Mouse (Mus musculus) G1E (cell line): ENCODE results near the gene Rbms3. TPM values are rescaled to one million over a fixed set of nuclear protein-coding genes. Genes with fewer than 3 reads are reported as not detected.

Source experiments
- ATAC-seq: 2 replicates; pipeline ENCODE4 v1.8.0; 2016; ENCODE audit warnings: mild to moderate bottlenecking; ENCODE audit not compliant: insufficient number of reproducible peaks, poor library complexity, low FRiP score, severe bottlenecking; ENCODE audit errors: extremely low read depth
- DNase-seq: peaks from one replicate; pipeline ENCODE4 v3.0.0; 2012; ENCODE audit warnings: low spot score
- H3K27me3 ChIP-seq: 2 replicates; pipeline ENCODE4 v1.6.1; 2012; ENCODE audit warnings: mild to moderate bottlenecking, low read length, inconsistent platforms; ENCODE audit not compliant: insufficient read depth
- H3K36me3 ChIP-seq: replicated peaks from 2 replicates; pipeline ENCODE3; 2012; ENCODE audit warnings: mild to moderate bottlenecking, inconsistent platforms
- H3K4me1 ChIP-seq: 2 replicates; pipeline ENCODE4 v1.6.1; 2012; ENCODE audit warnings: low read depth, low read length, inconsistent platforms, mixed read lengths; ENCODE audit not compliant: insufficient read depth
- H3K4me3 ChIP-seq: 2 replicates; pipeline ENCODE4 v1.5.1; 2012; ENCODE audit warnings: low read depth, mild to moderate bottlenecking, inconsistent platforms, low read length, moderate library complexity, mixed read lengths
- H3K9me3 ChIP-seq: replicated peaks from 2 replicates; pipeline ENCODE4 v1.6.1; 2012; ENCODE audit warnings: inconsistent platforms
- CTCF ChIP-seq: IDR thresholded peaks from 2 replicates; pipeline ENCODE4 v1.5.1; 2012; ENCODE audit warnings: low read depth, low read length, inconsistent platforms, mixed read lengths
- GATA1 ChIP-seq: IDR thresholded peaks from 2 replicates; pipeline ENCODE4 v1.6.1; 2012; ENCODE audit warnings: borderline replicate concordance, low read length, inconsistent platforms, mixed read lengths
- GATA2 ChIP-seq: IDR thresholded peaks from 2 replicates; pipeline ENCODE4 v1.6.1; 2012; ENCODE audit warnings: low read depth, low read length, inconsistent platforms, borderline replicate concordance
- POLR2AphosphoS5 ChIP-seq: IDR thresholded peaks from 2 replicates; pipeline ENCODE4 v1.6.1; 2012; ENCODE audit warnings: low read depth, low read length, inconsistent platforms; ENCODE audit not compliant: insufficient replicate concordance
- TAL1 ChIP-seq: conservative IDR thresholded peaks from 2 replicates; pipeline ENCODE4 v1.6.1; 2012; ENCODE audit warnings: low read depth, low read length, inconsistent platforms, mixed read lengths
- polyA plus RNA-seq: library from polyadenylated mRNA; stranded (reverse); fragments of >175 nt; gene quantifications from 2 replicates; pipeline ENCODE4 v1.2.3, GENCODE M21; 2012
- total RNA-seq, 2 experiments: library from RNA; stranded (forward) in 1 of 2; stranded (reverse) in 1 of 2; fragments of 200-1000 nt in 1 of 2; fragments of >200 nt in 1 of 2; fragmentation: Nextera tagmentation in 1 of 2; gene quantifications; 2 replicates each; pipeline ENCODE4 v1.2.3; 2014 to 2017

Gene Rbms3
- total and polyA plus RNA-seq, 3 experiments, result 0.16 TPM; not detected in 2

DNA sequence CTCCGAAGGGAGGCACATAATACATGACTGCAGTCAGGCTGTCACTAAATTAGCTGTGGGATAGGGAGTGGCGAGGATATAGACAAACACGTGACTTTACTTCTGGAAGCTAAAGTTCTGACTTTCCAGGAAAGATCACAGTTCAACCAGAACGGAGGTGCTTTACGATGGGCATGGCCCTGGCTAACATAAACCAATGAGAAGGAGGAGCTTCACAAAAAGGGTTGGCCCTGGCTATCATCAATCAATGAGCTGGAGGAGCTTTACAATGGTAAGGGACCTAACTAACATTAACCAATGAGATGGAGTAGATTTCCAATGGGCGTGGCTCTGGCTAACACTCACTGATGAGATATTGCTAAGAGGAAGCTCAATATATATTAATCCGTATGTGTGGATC, 457.2 kb downstream of the Rbms3 start:
- no peak overlapping the region for H3K4me3 ChIP-seq
- DNase-seq (no peak), ATAC-seq (no peak)
- peaks cover 32% of the 10 kb centered on the region for H3K9me3 ChIP-seq
- H3K4me1 ChIP-seq, result no peaks in the 10 kb centered on the region
- no peaks in the 10 kb centered on the region for H3K27me3 ChIP-seq
- no peaks in the 10 kb centered on the region for H3K36me3 ChIP-seq
- TF ChIP-seq TAL1 (no peak), GATA1 (no peak)

DNA sequence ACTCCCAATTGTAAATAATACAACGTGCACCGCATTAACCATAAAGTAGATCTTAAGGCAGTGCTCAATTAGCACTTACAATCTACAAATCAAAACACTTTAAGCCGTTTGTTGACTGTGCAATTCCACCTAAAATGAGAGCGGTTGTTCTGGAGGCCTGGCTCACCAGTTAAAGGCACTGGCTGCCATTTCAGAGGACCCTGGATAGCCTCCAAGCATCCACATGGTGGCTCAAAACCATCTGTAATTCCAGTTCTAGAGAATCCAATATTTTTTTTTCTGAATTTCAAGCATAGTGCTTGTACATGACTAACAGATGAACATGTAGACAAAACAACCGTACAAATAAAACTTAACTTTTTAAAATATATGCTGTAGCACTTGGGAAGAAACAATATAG, 460.5 kb downstream of the Rbms3 start:
- TF ChIP-seq POLR2AphosphoS5, result no peak
- TF ChIP-seq TAL1, result no peak
- ATAC-seq, result no peak
- Histone ChIP-seq H3K4me1 (no peaks in the 10 kb centered on the region), H3K27me3 (no peaks in the 10 kb centered on the region), H3K9me3 (peaks cover 30% of the 10 kb centered on the region), H3K4me3 (no peak overlapping the region), H3K36me3 (no peaks in the 10 kb centered on the region)
- no peak for DNase-seq

- H3K4me1 ChIP-seq, result no peaks in the 10 kb centered on the region
- H3K36me3 ChIP-seq, result no peaks in the 10 kb centered on the region
- peaks cover 48% of the 10 kb centered on the region for H3K9me3 ChIP-seq
- H3K4me3 ChIP-seq, result no peak overlapping the region
- DNase-seq (no peak), ATAC-seq (no peak)
- H3K27me3 ChIP-seq, result no peaks in the 10 kb centered on the region
- no peak for TF ChIP-seq GATA1
- no peak for TF ChIP-seq POLR2AphosphoS5
- TF ChIP-seq TAL1, result no peak
- TF ChIP-seq CTCF, result no peak
Observed at GRCm38 (mm10) chr9:117163143-117163542, 466.6 kb downstream of the Rbms3 start.

GRCm38 (mm10) chr9:117161150-117161549, 468.6 kb downstream of the Rbms3 start:
- H3K27me3 ChIP-seq, result no peaks in the 10 kb centered on the region
- H3K9me3 ChIP-seq, result peaks cover 62% of the 10 kb centered on the region
- TF ChIP-seq CTCF, result no peak
- TF ChIP-seq GATA2, result no peak
- TF ChIP-seq GATA1, result no peak
- TF ChIP-seq TAL1, result no peak
- no peak for TF ChIP-seq POLR2AphosphoS5
- no peak overlapping the region for H3K4me3 ChIP-seq
- H3K4me1 ChIP-seq, result no peaks in the 10 kb centered on the region
- ATAC-seq, result no peak
- no peaks in the 10 kb centered on the region for H3K36me3 ChIP-seq
- no peak for DNase-seq

DNA sequence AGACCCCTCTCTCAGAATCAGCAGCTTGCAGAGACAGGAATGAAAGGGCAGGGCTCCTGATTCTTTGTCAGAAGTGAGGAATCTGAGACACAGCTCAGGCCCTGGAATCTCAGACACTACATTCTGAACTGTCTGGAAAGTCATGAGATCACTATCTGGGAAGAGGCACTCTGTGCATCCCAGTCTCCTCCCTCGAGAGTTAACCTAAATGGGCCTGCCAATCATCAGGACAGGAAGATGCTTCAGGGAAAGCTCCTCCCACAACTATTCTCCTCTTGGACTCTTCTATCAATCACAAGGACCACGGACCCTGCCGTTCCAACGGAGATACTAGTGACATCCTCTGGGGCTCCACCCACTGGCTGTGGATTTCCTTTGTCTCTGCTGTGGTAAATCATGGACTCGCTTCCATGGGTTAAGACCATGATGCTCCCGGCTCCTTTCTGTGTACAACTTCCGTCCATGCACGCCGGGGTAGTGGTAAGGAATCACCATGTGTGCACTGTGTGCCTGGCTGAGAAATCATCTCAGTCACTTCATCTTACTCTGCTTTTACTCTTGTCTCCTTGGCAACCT, 473.3 kb downstream of the Rbms3 start:
- no peaks in the 10 kb centered on the region for H3K36me3 ChIP-seq
- no peaks in the 10 kb centered on the region for H3K27me3 ChIP-seq
- ATAC-seq (no peak), DNase-seq (no peak)
- TF ChIP-seq TAL1, result no peak
- no peak for TF ChIP-seq GATA1
- no peak for TF ChIP-seq CTCF
- TF ChIP-seq GATA2, result no peak
- no peak for TF ChIP-seq POLR2AphosphoS5
- H3K4me1 ChIP-seq, result no peaks in the 10 kb centered on the region
- peaks cover 53% of the 10 kb centered on the region for H3K9me3 ChIP-seq
- H3K4me3 ChIP-seq, result no peak overlapping the region

GRCm38 (mm10) chr9:117154590-117154989, 475.1 kb downstream of the Rbms3 start:
- H3K36me3 ChIP-seq, result no peaks in the 10 kb centered on the region
- no peaks in the 10 kb centered on the region for H3K4me1 ChIP-seq
- no peak overlapping the region for H3K4me3 ChIP-seq
- ATAC-seq (no peak), DNase-seq (no peak)
- peaks cover 49% of the 10 kb centered on the region for H3K9me3 ChIP-seq
- no peaks in the 10 kb centered on the region for H3K27me3 ChIP-seq
- no peak for TF ChIP-seq GATA1
- no peak for TF ChIP-seq CTCF
- TF ChIP-seq POLR2AphosphoS5, result no peak
- TF ChIP-seq GATA2, result no peak
- no peak for TF ChIP-seq TAL1

DNA sequence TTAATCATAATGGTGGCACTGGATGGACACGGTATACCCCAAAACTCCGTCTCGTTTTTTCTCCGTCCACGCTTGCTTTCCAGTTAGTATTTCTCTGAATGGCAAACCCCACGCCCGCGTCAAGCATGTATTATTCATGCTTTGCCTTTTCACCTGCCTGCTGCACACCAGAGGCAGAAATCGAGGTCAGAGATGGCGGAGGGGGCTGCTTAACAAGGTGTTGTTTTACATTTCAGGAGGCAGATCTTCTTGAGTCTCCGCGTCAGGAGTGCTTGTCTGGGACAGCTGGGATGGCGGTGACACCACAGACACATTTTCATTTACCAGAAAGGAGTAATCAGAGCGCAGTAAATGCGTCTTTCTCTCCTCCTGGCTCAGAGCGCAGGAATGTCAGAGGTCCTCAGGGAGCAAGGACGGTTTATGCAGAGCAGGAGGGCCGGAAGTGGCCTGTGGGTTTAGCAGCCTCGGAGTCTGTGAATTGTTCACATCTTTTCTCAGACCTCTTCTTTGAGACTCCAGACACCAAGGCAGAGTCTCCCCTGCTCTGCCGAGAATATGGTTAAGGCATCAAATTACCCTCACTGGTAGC, 475.9 kb downstream of the Rbms3 start:
- ATAC-seq (no peak), DNase-seq (no peak)
- H3K9me3 ChIP-seq, result peaks cover 43% of the 10 kb centered on the region
- H3K36me3 ChIP-seq, result no peaks in the 10 kb centered on the region
- H3K27me3 ChIP-seq, result no peaks in the 10 kb centered on the region
- TF ChIP-seq GATA2, result no peak
- no peak for TF ChIP-seq CTCF
- TF ChIP-seq TAL1, result no peak
- TF ChIP-seq GATA1, result no peak
- no peak for TF ChIP-seq POLR2AphosphoS5
- H3K4me1 ChIP-seq, result no peaks in the 10 kb centered on the region
- H3K4me3 ChIP-seq, result no peak overlapping the region
